Mouse (Mus musculus): ENCODE measurements at regions not wholly inside any gene's neighbourhood (a gene's known extent, or its start where the extent isn't known, plus 50 kb on each side); places are given as distances from the start of the nearest gene placed in this dataset.

DNA sequence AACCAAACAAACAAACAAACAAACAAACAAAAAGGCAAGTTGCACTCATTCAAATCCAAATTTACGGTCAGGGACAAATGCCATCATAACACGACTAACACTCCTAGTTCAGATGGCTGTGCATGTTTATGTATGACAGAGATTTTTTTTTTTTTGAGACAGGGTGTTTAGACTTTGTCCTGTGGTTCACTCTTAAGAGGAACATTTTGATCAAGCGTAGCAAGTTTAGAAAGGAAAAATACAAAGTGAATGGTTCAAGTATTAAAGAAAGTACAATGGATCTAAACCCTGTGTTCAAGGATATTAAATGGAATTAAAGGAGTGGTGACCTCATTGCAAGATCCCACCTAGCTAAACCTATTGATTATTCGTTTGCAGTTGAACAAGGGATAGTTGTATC, 60.2 kb upstream of the Slc6a6 start:
- ATAC-seq (ENCODE audit: low FRiP score, low read depth) (no peak), DNase-seq (ENCODE audit: low spot score) (no peak)
- H3K27ac ChIP-seq (replicated peaks; ENCODE audit: low read depth, low read length): no peak overlapping the region
- H3K4me2 ChIP-seq (replicated peaks; ENCODE audit: low read depth, low read length, severe bottlenecking): no peak overlapping the region
- 87% methylated on average over 4 of the region's 4 CpGs for WGBS
- H3K9ac ChIP-seq (ENCODE audit: low read depth, low read length, severe bottlenecking): no peak overlapping the region
- H3K27me3 ChIP-seq (ENCODE audit: control insufficient read depth, insufficient read depth, low read length): no peaks in the 10 kb centered on the region
- H3K36me3 ChIP-seq (ENCODE audit: control insufficient read depth, insufficient read depth, low read length): no peaks in the 10 kb centered on the region
- no peaks in the 10 kb centered on the region for H3K4me1 ChIP-seq (ENCODE audit: control insufficient read depth, insufficient read depth, low read length)
- no peak for TF ChIP-seq POLR2A (IDR thresholded peaks at IDR 0.05; ENCODE audit: borderline replicate concordance, extremely low read depth, insufficient read depth, insufficient read length)
- no peaks in the 10 kb centered on the region for H3K9me3 ChIP-seq (ENCODE audit: control insufficient read depth, low read length)
- no peak overlapping the region for H3K4me3 ChIP-seq (replicated peaks; ENCODE audit: low read length)

- H3K9me3 ChIP-seq (ENCODE audit: control insufficient read depth, low read length): no peaks in the 10 kb centered on the region
- no peak for TF ChIP-seq POLR2A (IDR thresholded peaks at IDR 0.05; ENCODE audit: borderline replicate concordance, extremely low read depth, insufficient read depth, insufficient read length)
- H3K4me2 ChIP-seq (replicated peaks; ENCODE audit: low read depth, low read length, severe bottlenecking): no peak overlapping the region
- H3K27ac ChIP-seq (replicated peaks; ENCODE audit: low read depth, low read length): no peak overlapping the region
- 88% methylated on average over 4 of the region's 4 CpGs for WGBS
- no peaks in the 10 kb centered on the region for H3K27me3 ChIP-seq (ENCODE audit: control insufficient read depth, insufficient read depth, low read length)
- no peaks in the 10 kb centered on the region for H3K36me3 ChIP-seq (ENCODE audit: control insufficient read depth, insufficient read depth, low read length)
- ATAC-seq (ENCODE audit: low FRiP score, low read depth): no peak
- H3K4me1 ChIP-seq (ENCODE audit: control insufficient read depth, insufficient read depth, low read length): no peaks in the 10 kb centered on the region
- no peak overlapping the region for H3K9ac ChIP-seq (ENCODE audit: low read depth, low read length, severe bottlenecking)
- H3K4me3 ChIP-seq (replicated peaks; ENCODE audit: low read length): no peak overlapping the region
- no peak for DNase-seq (ENCODE audit: low spot score)
Measured at GRCm38 (mm10) chr6:91629230-91629629, 54.6 kb upstream of the Slc6a6 start.

GRCm38 (mm10) chr6:91631261-91631660, 52.6 kb upstream of the Slc6a6 start:
- Histone ChIP-seq H3K4me3 (replicated peaks; ENCODE audit: low read length) (no peak overlapping the region), H3K9ac (ENCODE audit: low read depth, low read length, severe bottlenecking) (no peak overlapping the region), H3K36me3 (ENCODE audit: control insufficient read depth, insufficient read depth, low read length) (no peaks in the 10 kb centered on the region), H3K4me1 (ENCODE audit: control insufficient read depth, insufficient read depth, low read length) (no peaks in the 10 kb centered on the region), H3K27ac (replicated peaks; ENCODE audit: low read depth, low read length) (no peak overlapping the region), H3K27me3 (ENCODE audit: control insufficient read depth, insufficient read depth, low read length) (no peaks in the 10 kb centered on the region), H3K4me2 (replicated peaks; ENCODE audit: low read depth, low read length, severe bottlenecking) (no peak overlapping the region), H3K9me3 (ENCODE audit: control insufficient read depth, low read length) (no peaks in the 10 kb centered on the region)
- ATAC-seq (ENCODE audit: low FRiP score, low read depth): no peak
- DNase-seq (ENCODE audit: low spot score): no peak
- no peak for TF ChIP-seq POLR2A (IDR thresholded peaks at IDR 0.05; ENCODE audit: borderline replicate concordance, extremely low read depth, insufficient read depth, insufficient read length)
- WGBS: 89% methylated on average over 6 of the region's 6 CpGs

Data from limb, embryonic 14.5 days (tissue).